ENCODE assay signal across 8 mouse cellular contexts in genomic region chr11:67922755-67923125, GRCm38 (mm10). TPM values are rescaled to one million over a fixed set of nuclear protein-coding genes. Genes with fewer than 3 reads are reported as not detected.
A peak's percentile ranks its signal among the peaks of the same experiment; 100 is the strongest.
DNase-seq lines count a peak whose midpoint lies in the region; ATAC-seq lines count a peak whose summit lies in the region.

No protein-coding gene starts in this region.

- DNase-seq in A20 (ENCODE audit: low read depth, low spot score) (peak; percentile 53), MN1 (ENCODE audit: low spot score) (no peak)
- peak; percentile 74 for DNase-seq in adrenal gland, postnatal 14 days
- DNase-seq in heart, postnatal 25 days (ENCODE audit: low spot score): peak; percentile 51
- DNase-seq in large intestine, adult 2 months (ENCODE audit: low read depth, low spot score): peak; percentile 89
- DNase-seq in lung, postnatal 25 days (ENCODE audit: low spot score): peak; percentile 83
- DNase-seq in right cerebral cortex, postnatal 10 days (ENCODE audit: low spot score in 2 of 2): peak; percentile 82 to 84

- no peak overlapping the region for H3K9ac ChIP-seq in forebrain, embryonic 16.5 days (replicated peaks; ENCODE audit: low read depth, low read length)

- peak overlapping the region; percentile 65 for H3K4me3 ChIP-seq in forebrain, embryonic 16.5 days (replicated peaks; ENCODE audit: low read length)

- peak; percentile 91 for ATAC-seq in forebrain, embryonic 16.5 days

- no peaks in the 10 kb centered on the region for H3K36me3 ChIP-seq in forebrain, embryonic 16.5 days (ENCODE audit: control insufficient read depth, insufficient read depth)

- intact Hi-C loops in heart, postnatal 25 days (cut with DNase I): no loop called here

- peaks cover 12% of the 10 kb centered on the region; the same call in 1 of the 2 replicates for H3K27me3 ChIP-seq in forebrain, embryonic 16.5 days (replicated peaks; ENCODE audit: control insufficient read depth, insufficient read depth, low read length)

- H3K4me1 ChIP-seq in forebrain, embryonic 16.5 days (replicated peaks; ENCODE audit: control insufficient read depth, insufficient read depth, low read length): peaks cover 8% of the 10 kb centered on the region; the same call in 1 of the 2 replicates

- 0% methylated on average over 12 of the region's 12 CpGs for WGBS in forebrain, embryonic 16.5 days
- WGBS in large intestine, adult 2 months: 2% methylated on average over 12 of the region's 12 CpGs

- no peaks in the 10 kb centered on the region for H3K9me3 ChIP-seq in forebrain, embryonic 16.5 days (ENCODE audit: control insufficient read depth, low read length)

- H3K4me2 ChIP-seq in forebrain, embryonic 16.5 days (ENCODE audit: low read length): peak overlapping the region; percentile 95

- no peak overlapping the region for H3K27ac ChIP-seq in forebrain, embryonic 16.5 days (ENCODE audit: low read length)

RNA-seq across cellular contexts. Expression of gene Usp43, which starts 0.8 kb away (rescaled TPM):
- 2.0 and 2.1 TPM in 2 replicates for total RNA-seq in adrenal gland, postnatal 14 days (2021)
- 3.0 and 3.8 TPM in 2 replicates for polyA plus RNA-seq in forebrain, embryonic 16.5 days (2015; fragmentation: Nextera tagmentation; extraction: Ambion mirVana)
- 1 to 10 TPM; 2.0 to 2.8 TPM for total RNA-seq in heart, postnatal 25 days (2021)
- 12.9 and 19.4 TPM in 2 replicates for polyA plus RNA-seq in large intestine, adult 2 months (2012; rRNA removed)

RNA-seq across cellular contexts. Expression of gene Cfap52, which starts 42.7 kb away (rescaled TPM):
- total RNA-seq in adrenal gland, postnatal 14 days (2021): not detected in 2 replicates
- polyA plus RNA-seq in forebrain, embryonic 16.5 days (2015; fragmentation: Nextera tagmentation; extraction: Ambion mirVana): 1.8 and 2.3 TPM in 2 replicates
- not detected for total RNA-seq in heart, postnatal 25 days (2021)
- 0.53 and 2.0 TPM in 2 replicates for polyA plus RNA-seq in large intestine, adult 2 months (2012; rRNA removed)

RNA-seq across cellular contexts. Expression of gene Stx8, which starts 43.3 kb away (rescaled TPM):
- total RNA-seq in adrenal gland, postnatal 14 days (2021): 28.5 and 35.5 TPM in 2 replicates
- 66.6 and 68.2 TPM in 2 replicates for polyA plus RNA-seq in forebrain, embryonic 16.5 days (2015; fragmentation: Nextera tagmentation; extraction: Ambion mirVana)
- total RNA-seq in heart, postnatal 25 days (2021): 10 to 100 TPM; 26.7 to 30.1 TPM
- polyA plus RNA-seq in large intestine, adult 2 months (2012; rRNA removed): 4.9 and 5.8 TPM in 2 replicates
